Mouse (Mus musculus): ENCODE measurements around the gene Klra7.
"Not testable (repeated sequence)": the region's sequence is repeated elsewhere in the genome, so short reads cannot be mapped to it uniquely, and the experiment has no call there.

The Klra7 gene

DNA sequence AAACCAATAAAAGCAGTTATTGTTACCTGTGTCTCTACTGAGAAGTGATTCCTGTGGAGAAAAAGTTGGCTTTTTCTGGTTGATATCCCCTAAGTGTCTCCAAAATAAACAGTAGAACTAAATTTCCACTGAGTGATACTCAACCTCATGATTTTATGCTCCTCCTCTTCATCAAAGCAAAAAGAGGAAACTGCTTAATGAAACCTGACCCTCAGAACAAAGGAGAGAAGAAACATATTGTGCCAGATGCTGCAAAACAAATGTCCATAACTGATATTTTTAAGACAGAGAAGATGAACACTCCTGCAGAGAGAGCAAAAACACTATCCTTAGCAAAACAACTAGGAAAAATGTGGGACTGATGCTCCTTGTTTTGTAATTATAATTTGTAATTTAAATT lies at the start of gene Klra7:
Klra7 (minus strand) TSS at position 101 of the 400 bp plus-strand sequence.
- TF ChIP-seq NANOG (IDR thresholded peaks at IDR 0.05; ENCODE audit: borderline replicate concordance, low read length) (no peak), CTCF (conservative IDR thresholded peaks at IDR 0.05; ENCODE audit: low read length) (no peak), POU5F1 (IDR thresholded peaks at IDR 0.05; ENCODE audit: borderline replicate concordance, low read length) (no peak)
- Histone ChIP-seq H3K27me3 (ENCODE audit: insufficient read depth, low read length) (no peaks in the 10 kb centered on the region), H3K4me3 (replicated peaks; ENCODE audit: low read length) (no peak within 1 kb of the TSS), H3K9me3 (ENCODE audit: low read length) (no peaks in the 10 kb centered on the region), H3K36me3 (ENCODE audit: insufficient read depth, low read length) (no peaks in the 10 kb centered on the region), H3K4me1 (replicated peaks; ENCODE audit: low read depth, low read length) (no peaks in the 10 kb centered on the region)

DNA sequence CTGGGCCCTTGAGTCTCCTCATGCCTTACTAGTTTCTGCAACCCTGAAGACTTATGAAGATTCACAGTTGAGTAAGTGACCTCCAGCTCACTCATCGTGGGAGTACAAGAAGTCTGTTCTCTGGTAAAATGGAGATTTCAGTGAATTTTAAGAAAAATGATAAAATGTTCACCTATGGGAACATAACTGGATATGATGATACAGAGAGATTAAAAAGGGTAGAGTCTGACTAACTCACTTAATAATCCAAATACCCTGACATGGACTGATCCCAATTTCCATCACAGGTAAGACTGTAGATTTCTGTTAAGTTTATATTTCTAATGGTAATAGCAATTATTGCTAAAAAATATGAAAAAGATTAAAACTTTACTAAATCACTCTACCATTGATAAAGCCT lies 48.7 kb upstream of the Klra7 start, which contains the start of gene Klra10:
Klra10 (minus strand) TSS at position 101 of the 400 bp plus-strand sequence.
- not testable (repeated sequence) for H3K27me3 ChIP-seq (ENCODE audit: insufficient read depth, low read length)

DNA sequence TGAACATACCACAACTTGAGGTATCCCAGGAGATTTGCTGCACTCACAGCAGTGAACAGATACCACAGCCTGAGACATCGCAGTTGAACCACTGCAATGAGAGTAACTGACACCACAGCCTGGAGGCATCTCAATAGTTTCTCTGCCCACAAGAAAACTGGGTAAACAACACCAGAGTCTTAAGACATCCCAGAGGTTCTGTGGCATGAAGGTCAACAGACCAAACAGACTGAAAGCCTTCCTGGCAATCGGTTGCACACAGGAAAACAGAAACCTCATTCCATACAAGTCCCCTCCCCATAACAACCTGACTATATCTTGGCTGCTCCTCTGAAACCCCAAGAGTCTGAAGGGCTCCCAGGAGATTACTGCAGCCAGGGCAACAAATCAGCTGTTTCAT lies 22.2 kb upstream of the Klra7 start:
- no peaks in the 10 kb centered on the region for H3K36me3 ChIP-seq (ENCODE audit: insufficient read depth, low read length)
- no peak overlapping the region for H3K4me3 ChIP-seq (replicated peaks; ENCODE audit: low read length)
- no peaks in the 10 kb centered on the region for H3K27me3 ChIP-seq (ENCODE audit: insufficient read depth, low read length)
- no peaks in the 10 kb centered on the region for H3K9me3 ChIP-seq (ENCODE audit: low read length)
- H3K4me1 ChIP-seq (replicated peaks; ENCODE audit: low read depth, low read length) = no peaks in the 10 kb centered on the region
- TF ChIP-seq POU5F1 (IDR thresholded peaks at IDR 0.05; ENCODE audit: borderline replicate concordance, low read length) = no peak
- TF ChIP-seq CTCF (conservative IDR thresholded peaks at IDR 0.05; ENCODE audit: low read length) = no peak
- no peak for TF ChIP-seq NANOG (IDR thresholded peaks at IDR 0.05; ENCODE audit: borderline replicate concordance, low read length)

More for the DNA sequence above, 48.7 kb upstream of the Klra7 start, which contains the start of gene Klra10:
- H3K36me3 ChIP-seq (ENCODE audit: insufficient read depth, low read length); H3K4me1 ChIP-seq (replicated peaks; ENCODE audit: low read depth, low read length); H3K4me3 ChIP-seq (replicated peaks; ENCODE audit: low read length); H3K9me3 ChIP-seq (ENCODE audit: low read length): not testable (repeated sequence)

DNA sequence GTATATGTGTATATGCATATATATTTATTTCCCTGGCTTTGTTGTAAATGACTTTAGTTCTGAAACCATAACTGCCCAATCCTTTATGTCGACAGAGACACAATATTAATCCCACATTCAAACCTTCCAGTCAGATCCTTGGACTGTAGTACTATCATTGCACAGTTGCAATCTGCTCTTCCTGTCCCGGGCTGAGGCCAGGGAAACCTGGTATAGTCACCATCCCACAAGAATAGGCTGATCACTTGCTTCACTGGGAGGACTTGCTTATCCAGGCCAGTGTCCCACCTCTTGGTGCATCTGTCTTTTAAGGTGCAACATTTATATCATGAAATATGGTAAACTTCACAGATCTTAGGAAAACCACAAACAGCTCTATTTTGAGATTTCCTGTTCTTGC lies 4.4 kb upstream of the Klra7 start:
- no peak overlapping the region for H3K4me3 ChIP-seq (replicated peaks; ENCODE audit: low read length)
- H3K27me3 ChIP-seq (ENCODE audit: insufficient read depth, low read length) = no peaks in the 10 kb centered on the region
- no peaks in the 10 kb centered on the region for H3K9me3 ChIP-seq (ENCODE audit: low read length)
- no peak for TF ChIP-seq CTCF (conservative IDR thresholded peaks at IDR 0.05; ENCODE audit: low read length)
- no peak for TF ChIP-seq POU5F1 (IDR thresholded peaks at IDR 0.05; ENCODE audit: borderline replicate concordance, low read length)
- no peak for TF ChIP-seq NANOG (IDR thresholded peaks at IDR 0.05; ENCODE audit: borderline replicate concordance, low read length)
- H3K36me3 ChIP-seq (ENCODE audit: insufficient read depth, low read length) = no peaks in the 10 kb centered on the region
- H3K4me1 ChIP-seq (replicated peaks; ENCODE audit: low read depth, low read length) = no peaks in the 10 kb centered on the region

DNA sequence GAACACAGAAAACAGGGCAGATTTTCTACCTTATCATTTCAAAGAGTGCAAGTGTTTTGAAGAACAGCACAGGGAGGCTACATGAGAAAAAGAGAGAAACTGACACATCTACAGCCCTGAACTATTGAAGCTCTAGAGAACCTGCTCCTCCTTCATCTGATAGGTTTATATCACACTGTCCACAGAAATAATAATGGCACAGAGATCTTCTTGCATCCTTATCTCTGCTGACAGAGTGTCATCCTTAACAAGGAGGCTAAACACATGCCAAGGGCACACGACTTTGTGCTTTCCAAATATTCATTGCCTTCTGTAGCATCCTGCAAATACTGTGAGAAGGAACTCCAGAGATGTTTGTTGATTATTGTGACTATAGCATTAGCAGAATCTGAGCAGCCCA lies 3.5 kb upstream of the Klra7 start:
- no peaks in the 10 kb centered on the region for H3K4me1 ChIP-seq (replicated peaks; ENCODE audit: low read depth, low read length)
- H3K27me3 ChIP-seq (ENCODE audit: insufficient read depth, low read length) = no peaks in the 10 kb centered on the region
- TF ChIP-seq POU5F1 (IDR thresholded peaks at IDR 0.05; ENCODE audit: borderline replicate concordance, low read length) (no peak), NANOG (IDR thresholded peaks at IDR 0.05; ENCODE audit: borderline replicate concordance, low read length) (no peak), CTCF (conservative IDR thresholded peaks at IDR 0.05; ENCODE audit: low read length) (no peak)
- no peak overlapping the region for H3K4me3 ChIP-seq (replicated peaks; ENCODE audit: low read length)
- no peaks in the 10 kb centered on the region for H3K36me3 ChIP-seq (ENCODE audit: insufficient read depth, low read length)
- no peaks in the 10 kb centered on the region for H3K9me3 ChIP-seq (ENCODE audit: low read length)

DNA sequence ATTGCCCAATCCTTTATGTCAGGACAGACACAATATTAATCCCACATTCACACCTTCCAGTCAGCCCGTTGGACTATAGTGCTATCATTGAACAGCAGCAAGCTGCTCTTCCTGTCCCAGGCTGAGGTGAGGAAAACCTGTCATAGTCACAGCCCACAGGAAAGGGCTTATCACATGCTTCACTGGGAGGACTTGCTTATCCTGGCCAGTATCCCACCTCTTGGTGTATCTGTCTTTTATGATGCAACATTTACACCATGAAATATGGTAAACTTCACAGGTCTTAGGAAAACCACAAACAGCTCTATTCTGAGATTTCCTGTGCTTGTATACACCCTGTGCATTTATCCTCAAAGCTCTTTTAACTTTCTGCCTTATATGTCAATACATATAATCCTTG lies 35.7 kb downstream of the Klra7 start:
- H3K27me3 ChIP-seq (ENCODE audit: insufficient read depth, low read length); H3K9me3 ChIP-seq (ENCODE audit: low read length); H3K36me3 ChIP-seq (ENCODE audit: insufficient read depth, low read length); H3K4me1 ChIP-seq (replicated peaks; ENCODE audit: low read depth, low read length); H3K4me3 ChIP-seq (replicated peaks; ENCODE audit: low read length): not testable (repeated sequence)

DNA sequence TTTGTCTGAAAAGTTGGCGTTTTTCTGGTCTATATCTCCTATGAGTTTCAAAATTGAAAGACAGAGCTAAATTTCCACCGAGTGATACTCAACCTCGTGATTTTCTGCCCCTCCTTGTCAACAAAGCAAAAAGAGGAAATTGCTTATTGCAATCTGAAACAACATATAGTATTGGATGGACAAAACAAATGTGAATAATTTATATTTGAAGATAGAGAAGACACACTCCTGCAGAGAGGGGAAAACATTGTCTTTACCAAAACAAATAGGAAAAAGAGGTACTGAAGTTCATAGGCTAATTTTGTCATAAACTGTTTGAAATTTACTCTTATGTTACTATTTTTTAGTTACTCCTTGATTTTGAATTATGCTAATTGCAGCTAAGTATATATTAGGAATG lies 40.1 kb downstream of the Klra7 start, which contains the start of gene Klra9:
Klra9 (minus strand) TSS at position 101 of the 400 bp plus-strand sequence.
- H3K4me1 ChIP-seq (replicated peaks; ENCODE audit: low read depth, low read length); H3K36me3 ChIP-seq (ENCODE audit: insufficient read depth, low read length); H3K4me3 ChIP-seq (replicated peaks; ENCODE audit: low read length); H3K27me3 ChIP-seq (ENCODE audit: insufficient read depth, low read length); H3K9me3 ChIP-seq (ENCODE audit: low read length): not testable (repeated sequence)

Measured in E14TG2a.4 (cell line).